Mouse (Mus musculus) 3134 (cell line): ENCODE data around the gene Gm3043.
"Not testable (repeated sequence)": the region's sequence is repeated elsewhere in the genome, so short reads cannot be mapped to it uniquely, and the experiment has no call there.

ENCODE experiments used
- DNase-seq: peaks from one replicate; pipeline ENCODE4 v3.0.0-alpha.2; 2011; ENCODE audit warnings: low spot score; ENCODE audit not compliant: insufficient read length; ENCODE audit errors: extremely low read depth

The Gm3043 gene

GRCm38 (mm10) chr14:3688483-3688882, at the start of gene Gm3043:
TSS of gene Gm3043 (plus strand) at chr14:3688783.
- not testable (repeated sequence) for DNase-seq

DNA sequence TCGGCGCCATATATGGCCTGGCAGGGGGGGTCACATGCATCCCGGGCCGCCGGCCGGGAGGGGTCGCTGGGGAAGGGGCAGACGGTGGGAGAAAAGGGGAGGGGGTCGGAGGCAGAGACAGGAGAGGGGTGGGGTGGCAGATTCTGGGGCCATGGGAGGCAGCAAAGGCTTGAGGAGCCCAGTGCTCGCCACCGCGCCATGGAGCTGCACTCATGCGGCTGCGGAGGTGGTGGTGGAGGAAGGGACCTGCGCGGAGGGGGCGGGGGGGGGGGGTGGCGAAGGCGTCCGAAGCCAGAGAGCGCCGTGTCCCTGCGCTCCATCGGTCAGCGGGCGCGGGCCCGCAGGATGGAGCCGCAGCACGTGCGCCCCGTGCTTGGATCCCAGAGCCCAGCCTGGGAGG, 36.9 kb upstream of the Gm3043 start, which contains the start of gene Gm3020:
TSS of gene Gm3020 (plus strand) at position 301 of the 400 bp plus-strand sequence.
- not testable (repeated sequence) for DNase-seq
